Mouse (Mus musculus) neural tube, embryonic 13.5 days (tissue): Measurements from ENCODE around the gene Tbx1. TPM values are rescaled to one million over a fixed set of nuclear protein-coding genes. Genes with fewer than 3 reads are reported as not detected.
"Not testable (repeated sequence)": the region's sequence is repeated elsewhere in the genome, so short reads cannot be mapped to it uniquely, and the experiment has no call there.

Experiments
- ATAC-seq: fragments of 200-750 bp; cut with Nextera tagmentation; 2 replicates; pipeline ENCODE4 v1.8.0; 2017; ENCODE audit warnings: low read depth, mild to moderate bottlenecking, moderate TSS enrichment, moderate library complexity
- H3K27ac ChIP-seq: fragments of 300-500 bp; sonication (generic); replicated peaks from 2 replicates; pipeline ENCODE4 v1.5.1; 2015; ENCODE audit warnings: moderate library complexity, mild to moderate bottlenecking, inconsistent platforms
- H3K27me3 ChIP-seq: fragments of 300-500 bp; sonication (generic); 2 replicates; pipeline ENCODE4 v1.6.1; 2015; ENCODE audit warnings: mild to moderate bottlenecking, inconsistent platforms
- H3K36me3 ChIP-seq: fragments of 300-500 bp; sonication (generic); 2 replicates; pipeline ENCODE4 v1.6.1; 2015; ENCODE audit warnings: mild to moderate bottlenecking, inconsistent platforms
- H3K4me1 ChIP-seq: fragments of 300-500 bp; sonication (generic); replicated peaks from 2 replicates; pipeline ENCODE4 v1.6.1; 2015; ENCODE audit warnings: inconsistent platforms
- H3K4me2 ChIP-seq: fragments of 300-500 bp; sonication (generic); 2 replicates; pipeline ENCODE4 v1.6.1; 2015; ENCODE audit warnings: inconsistent platforms, mild to moderate bottlenecking, moderate library complexity
- H3K4me3 ChIP-seq: fragments of 300-500 bp; sonication (generic); 2 replicates; pipeline ENCODE4 v1.5.1; 2015; ENCODE audit warnings: mild to moderate bottlenecking, inconsistent platforms
- H3K9ac ChIP-seq: fragments of 300-500 bp; sonication (generic); 2 replicates; pipeline ENCODE4 v1.6.1; 2015; ENCODE audit warnings: moderate library complexity, mild to moderate bottlenecking, inconsistent platforms
- H3K9me3 ChIP-seq: fragments of 300-500 bp; sonication (generic); 2 replicates; pipeline ENCODE4 v1.6.1; 2016; ENCODE audit warnings: inconsistent platforms
- WGBS: fragments of 180-500 bp; shearing (Covaris S2); methylation state at CpG from one replicate; pipeline ENCODE4 v1.1.7; 2015; 5-methylcytosine and 5-hydroxymethylcytosine counted together
- polyA plus RNA-seq: library from polyadenylated mRNA; unstranded; fragments of >200 nt; fragmentation: Nextera tagmentation; extraction: Ambion mirVana; gene quantifications from 2 replicates; pipeline ENCODE4 v1.2.1, GENCODE M21; 2015

Gene Tbx1
- polyA plus RNA-seq, 1 experiment from 2014 or later = 2.2 TPM

GRCm38 (mm10) chr16:18564472-18564871 is 26.0 kb downstream of the Tbx1 start:
- WGBS = 93% methylated on average over 2 of the region's 2 CpGs
- Histone ChIP-seq H3K27ac (no peak overlapping the region), H3K4me1 (no peaks in the 10 kb centered on the region), H3K4me3 (no peak overlapping the region), H3K9ac (no peak overlapping the region), H3K27me3 (no peaks in the 10 kb centered on the region), H3K9me3 (no peaks in the 10 kb centered on the region), H3K36me3 (0 out of 2 replicates have a peak, but pooled peaks cover 6% of the 10 kb centered on the region), H3K4me2 (no peak overlapping the region)
- ATAC-seq = no peak

DNA sequence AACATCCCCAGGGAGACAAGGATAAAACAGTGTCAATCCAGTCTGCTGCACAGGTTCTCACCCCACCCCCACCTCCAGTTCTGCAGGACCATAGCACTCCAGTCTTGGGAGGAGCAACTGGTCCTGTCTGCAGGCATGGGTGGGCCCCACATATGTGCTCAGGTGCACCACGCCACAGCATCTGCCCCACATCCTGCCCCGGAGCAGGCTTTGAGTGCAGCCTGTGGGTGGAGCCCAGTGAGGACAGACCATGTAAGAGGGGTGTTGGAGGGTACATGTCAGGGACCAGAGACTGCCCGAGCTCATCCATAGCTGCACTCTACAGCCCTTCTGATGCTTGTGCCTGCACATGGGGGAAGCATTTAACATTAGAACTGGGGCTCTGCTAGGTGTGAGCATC is 34.0 kb downstream of the Tbx1 start:
- ATAC-seq = no peak
- Histone ChIP-seq H3K4me2 (no peak overlapping the region), H3K36me3 (no peaks in the 10 kb centered on the region), H3K4me1 (peaks cover 13% of the 10 kb centered on the region), H3K9ac (no peak overlapping the region), H3K27me3 (no peaks in the 10 kb centered on the region), H3K9me3 (no peaks in the 10 kb centered on the region), H3K27ac (no peak overlapping the region), H3K4me3 (no peak overlapping the region)
- 76% methylated on average over 3 of the region's 3 CpGs for WGBS

GRCm38 (mm10) chr16:18555235-18555935 is 35.1 kb downstream of the Tbx1 start:
- 65% methylated on average over 17 of the region's 17 CpGs for WGBS
- no peak for ATAC-seq
- peaks cover 18% of the 10 kb centered on the region for H3K4me1 ChIP-seq
- no peaks in the 10 kb centered on the region for H3K36me3 ChIP-seq
- no peaks in the 10 kb centered on the region for H3K9me3 ChIP-seq
- H3K4me3 ChIP-seq = no peak overlapping the region
- H3K9ac ChIP-seq = no peak overlapping the region
- no peak overlapping the region for H3K4me2 ChIP-seq
- peaks cover 3% of the 10 kb centered on the region; the same call in 1 of the 2 replicates for H3K27me3 ChIP-seq
- no peak overlapping the region for H3K27ac ChIP-seq

DNA sequence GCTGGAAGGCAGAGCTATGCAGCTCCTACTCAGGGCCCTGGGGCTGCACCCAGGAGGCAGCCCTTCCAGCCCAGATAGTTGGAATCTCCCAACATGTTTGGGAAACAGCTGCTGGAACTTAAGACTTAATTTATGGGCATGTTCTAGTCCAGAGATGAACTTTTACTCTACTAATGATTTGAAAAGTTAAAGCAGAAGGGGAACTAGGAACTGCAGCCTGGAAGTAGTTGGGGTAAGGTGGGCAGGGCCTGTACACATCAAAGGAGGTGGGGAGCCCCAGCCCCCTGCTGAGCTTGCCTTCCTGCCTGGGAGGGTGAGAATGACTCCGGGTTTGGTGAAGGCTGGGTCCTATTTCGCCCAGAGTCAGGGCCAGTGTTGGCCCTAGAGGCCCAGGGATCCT is 35.8 kb downstream of the Tbx1 start:
- H3K27ac ChIP-seq = no peak overlapping the region
- no peak overlapping the region for H3K9ac ChIP-seq
- peaks cover 18% of the 10 kb centered on the region for H3K4me1 ChIP-seq
- H3K27me3 ChIP-seq = peaks cover 3% of the 10 kb centered on the region; the same call in 1 of the 2 replicates
- H3K9me3 ChIP-seq = no peaks in the 10 kb centered on the region
- no peaks in the 10 kb centered on the region for H3K36me3 ChIP-seq
- H3K4me2 ChIP-seq = no peak overlapping the region
- WGBS = 55% methylated on average over 2 of the region's 2 CpGs
- no peak overlapping the region for H3K4me3 ChIP-seq
- ATAC-seq = no peak

GRCm38 (mm10) chr16:18552106-18552710 is 38.3 kb downstream of the Tbx1 start:
- WGBS = 55% methylated on average over 11 of the region's 11 CpGs
- no peaks in the 10 kb centered on the region for H3K36me3 ChIP-seq
- H3K4me3 ChIP-seq = no peak overlapping the region
- no peak overlapping the region for H3K4me2 ChIP-seq
- no peak overlapping the region for H3K27ac ChIP-seq
- peaks cover 18% of the 10 kb centered on the region for H3K4me1 ChIP-seq
- no peak for ATAC-seq
- peaks cover 3% of the 10 kb centered on the region; the same call in 1 of the 2 replicates for H3K27me3 ChIP-seq
- no peaks in the 10 kb centered on the region for H3K9me3 ChIP-seq
- no peak overlapping the region for H3K9ac ChIP-seq

- 17% methylated on average over 9 of the region's 9 CpGs for WGBS
These were observed 38.9 kb downstream of the Tbx1 start for GRCm38 (mm10) chr16:18551604-18552003.

GRCm38 (mm10) chr16:18547891-18548290 is 42.6 kb downstream of the Tbx1 start:
- no peaks in the 10 kb centered on the region for H3K36me3 ChIP-seq

More at GRCm38 (mm10) chr16:18551604-18552003, 38.9 kb downstream of the Tbx1 start:
- no peak overlapping the region for H3K9ac ChIP-seq
- no peak overlapping the region for H3K4me2 ChIP-seq
- peaks cover 18% of the 10 kb centered on the region for H3K4me1 ChIP-seq
- H3K4me3 ChIP-seq = no peak overlapping the region
- no peaks in the 10 kb centered on the region for H3K36me3 ChIP-seq
- H3K9me3 ChIP-seq = no peaks in the 10 kb centered on the region
- peaks cover 3% of the 10 kb centered on the region; the same call in 1 of the 2 replicates for H3K27me3 ChIP-seq
- no peak overlapping the region for H3K27ac ChIP-seq
- no peak for ATAC-seq

DNA sequence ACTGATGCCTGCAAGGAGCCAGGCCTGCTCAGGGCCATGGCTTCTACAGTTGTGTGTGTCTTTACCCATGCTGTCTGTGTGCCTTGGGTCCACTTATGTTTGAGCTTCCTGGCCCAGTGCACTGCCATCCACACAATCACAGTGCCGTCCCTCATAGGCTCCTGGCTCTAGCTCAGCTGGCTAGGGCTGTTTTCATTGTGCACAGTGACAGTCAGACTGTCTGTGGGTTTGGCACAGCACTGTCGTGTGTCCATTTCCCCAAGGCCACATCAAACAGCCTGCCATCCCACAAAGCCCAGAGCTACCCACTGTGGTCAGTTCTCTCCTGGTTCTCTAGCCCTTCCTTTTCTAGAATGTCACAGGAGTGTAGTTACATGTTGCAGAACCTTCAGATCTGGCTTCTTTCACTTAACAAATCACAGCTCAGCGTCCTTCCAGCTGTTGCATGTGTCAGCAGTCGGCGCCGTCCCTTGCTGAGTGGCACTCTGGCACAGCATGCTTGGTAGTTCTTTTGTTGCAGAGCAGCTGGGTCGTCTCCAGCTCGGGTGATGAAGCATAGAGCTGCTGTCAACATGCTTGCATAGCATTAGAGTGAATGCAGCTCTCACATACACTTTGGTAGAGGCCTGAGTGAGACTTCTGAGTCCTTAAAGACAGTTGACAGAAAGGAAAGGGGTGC is 47.2 kb downstream of the Tbx1 start:
- no peaks in the 10 kb centered on the region; the same call in 1 of the 2 replicates for H3K4me1 ChIP-seq
- no peak overlapping the region for H3K4me3 ChIP-seq
- WGBS = 53% methylated on average over 8 of the region's 8 CpGs
- H3K27ac ChIP-seq = no peak overlapping the region
- no peak overlapping the region for H3K9ac ChIP-seq
- H3K27me3 ChIP-seq = no peaks in the 10 kb centered on the region
- no peak for ATAC-seq
- no peaks in the 10 kb centered on the region for H3K9me3 ChIP-seq
- H3K36me3 ChIP-seq = no peaks in the 10 kb centered on the region
- H3K4me2 ChIP-seq = no peak overlapping the region

More at GRCm38 (mm10) chr16:18547891-18548290, 42.6 kb downstream of the Tbx1 start:
- ATAC-seq = no peak
- Histone ChIP-seq H3K27me3 (peaks cover 3% of the 10 kb centered on the region; the same call in 1 of the 2 replicates), H3K4me3 (no peak overlapping the region), H3K9ac (no peak overlapping the region), H3K9me3 (no peaks in the 10 kb centered on the region), H3K27ac (no peak overlapping the region), H3K4me2 (no peak overlapping the region), H3K4me1 (peaks cover 18% of the 10 kb centered on the region)
- WGBS = 79% methylated on average over 5 of the region's 5 CpGs

DNA sequence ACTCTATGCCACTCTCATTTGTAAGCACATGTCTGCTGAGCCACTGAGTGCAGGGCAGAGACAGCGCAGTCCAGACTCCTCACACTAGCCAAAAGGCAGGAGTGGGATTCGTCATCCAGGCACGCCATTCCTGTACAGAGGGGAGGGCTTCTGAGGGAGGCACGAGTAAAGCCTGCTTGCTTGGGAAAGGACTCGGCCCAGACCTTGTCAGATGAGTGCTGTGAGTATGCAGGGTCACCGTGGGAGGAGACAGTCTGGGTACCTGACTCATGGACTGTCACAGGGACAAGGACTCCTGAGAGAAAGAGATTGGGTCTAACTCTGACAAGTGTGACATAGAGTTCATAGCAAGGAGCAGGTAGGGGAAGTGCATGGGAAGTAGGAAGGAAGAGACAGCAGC is 51.2 kb downstream of the Tbx1 start:
- 85% methylated on average over 6 of the region's 6 CpGs for WGBS
- Histone ChIP-seq H3K9me3 (no peaks in the 10 kb centered on the region), H3K27me3 (no peaks in the 10 kb centered on the region), H3K4me2 (no peak overlapping the region), H3K27ac (no peak overlapping the region), H3K36me3 (no peaks in the 10 kb centered on the region), H3K9ac (no peak overlapping the region), H3K4me1 (no peaks in the 10 kb centered on the region; the same call in 1 of the 2 replicates), H3K4me3 (no peak overlapping the region)
- no peak for ATAC-seq

- H3K4me2 ChIP-seq = no peak overlapping the region
- no peaks in the 10 kb centered on the region for H3K27me3 ChIP-seq
- WGBS = 94% methylated on average over 3 of the region's 3 CpGs
- no peak for ATAC-seq
- H3K4me1 ChIP-seq = no peaks in the 10 kb centered on the region
- H3K4me3 ChIP-seq = no peak overlapping the region
- no peaks in the 10 kb centered on the region for H3K36me3 ChIP-seq
- no peak overlapping the region for H3K27ac ChIP-seq
- H3K9me3 ChIP-seq = no peaks in the 10 kb centered on the region
- no peak overlapping the region for H3K9ac ChIP-seq
These were observed 53.0 kb downstream of the Tbx1 start for GRCm38 (mm10) chr16:18537407-18537990.

DNA sequence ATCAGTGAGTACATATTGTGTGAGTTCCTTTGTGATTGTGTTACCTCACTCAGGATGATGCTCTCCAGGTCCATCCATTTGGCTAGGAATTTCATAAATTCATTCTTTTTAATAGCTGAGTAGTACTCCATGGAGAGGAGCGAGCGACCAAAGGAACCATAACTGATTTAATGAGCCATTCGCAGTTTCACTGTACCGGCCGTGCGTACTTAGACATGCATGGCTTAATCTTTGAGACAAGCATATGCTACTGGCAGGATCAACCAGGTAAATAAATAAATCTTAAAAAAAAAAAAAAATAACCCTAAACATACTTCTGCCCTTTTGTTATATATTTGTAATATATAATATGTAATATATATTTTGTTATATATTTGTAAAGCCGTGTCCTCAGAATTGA is 57.4 kb downstream of the Tbx1 start:
- not testable (repeated sequence) for H3K4me1 ChIP-seq, H3K4me3 ChIP-seq, H3K4me2 ChIP-seq, H3K9ac ChIP-seq, H3K9me3 ChIP-seq, H3K36me3 ChIP-seq, H3K27ac ChIP-seq, H3K27me3 ChIP-seq
- ATAC-seq = peak; percentile 96
- WGBS = 91% methylated on average over 7 of the region's 7 CpGs
